Mouse (Mus musculus) intestine, embryonic 16.5 days (tissue): ENCODE data around the gene Olfr878. TPM values are rescaled to one million over a fixed set of nuclear protein-coding genes. Genes with fewer than 3 reads are reported as not detected.

ENCODE experiments used
- ATAC-seq: fragments of 200-750 bp; cut with Nextera tagmentation; 2 replicates; pipeline ENCODE4 v1.8.0; 2017; ENCODE audit warnings: moderate TSS enrichment, moderate library complexity
- H3K27ac ChIP-seq: fragments of 300-500 bp; sonication (generic); 2 replicates; pipeline ENCODE4 v1.5.1; 2014; ENCODE audit warnings: mild to moderate bottlenecking, low read length
- H3K27me3 ChIP-seq: fragments of 300-500 bp; sonication (generic); replicated peaks from 2 replicates; pipeline ENCODE4 v1.6.1; 2014; ENCODE audit warnings: low read length, control low read depth, mixed read lengths; ENCODE audit not compliant: control insufficient read depth, insufficient read depth
- H3K36me3 ChIP-seq: fragments of 300-500 bp; sonication (generic); 2 replicates; pipeline ENCODE4 v1.6.1; 2014; ENCODE audit warnings: low read length, control low read depth; ENCODE audit not compliant: control insufficient read depth, insufficient read depth
- H3K4me1 ChIP-seq: fragments of 300-500 bp; sonication (generic); 2 replicates; pipeline ENCODE4 v1.6.1; 2014; ENCODE audit warnings: low read length, control low read depth, mixed read lengths; ENCODE audit not compliant: control insufficient read depth, insufficient read depth
- H3K4me2 ChIP-seq: fragments of 300-500 bp; sonication (generic); 2 replicates; pipeline ENCODE4 v1.6.1; 2014; ENCODE audit warnings: low read depth, low read length, control low read depth
- H3K4me3 ChIP-seq: fragments of 300-500 bp; sonication (generic); 2 replicates; pipeline ENCODE4 v1.5.1; 2014; ENCODE audit warnings: mild to moderate bottlenecking, low read length
- H3K9ac ChIP-seq: fragments of 300-500 bp; sonication (generic); 2 replicates; pipeline ENCODE4 v1.6.1; 2014; ENCODE audit warnings: low read depth, low read length
- H3K9me3 ChIP-seq: fragments of 300-500 bp; sonication (generic); 2 replicates; pipeline ENCODE4 v1.6.1; 2016; ENCODE audit warnings: low read length, control low read depth; ENCODE audit not compliant: control insufficient read depth
- WGBS: fragments of 180-500 bp; shearing (Covaris S2); extraction: QIAGEN DNeasy Blood & Tissue Kit; methylation state at CpG from one replicate; pipeline ENCODE4 v1.1.7; 2014; 5-methylcytosine and 5-hydroxymethylcytosine counted together
- polyA plus RNA-seq: library from polyadenylated mRNA; unstranded; fragments of >200 nt; fragmentation: Nextera tagmentation; extraction: Ambion mirVana; gene quantifications from 2 replicates; pipeline ENCODE4 v1.2.1, GENCODE M21; 2015

The Olfr878 gene
- polyA plus RNA-seq, 1 experiment from 2014 or later: not detected

DNA sequence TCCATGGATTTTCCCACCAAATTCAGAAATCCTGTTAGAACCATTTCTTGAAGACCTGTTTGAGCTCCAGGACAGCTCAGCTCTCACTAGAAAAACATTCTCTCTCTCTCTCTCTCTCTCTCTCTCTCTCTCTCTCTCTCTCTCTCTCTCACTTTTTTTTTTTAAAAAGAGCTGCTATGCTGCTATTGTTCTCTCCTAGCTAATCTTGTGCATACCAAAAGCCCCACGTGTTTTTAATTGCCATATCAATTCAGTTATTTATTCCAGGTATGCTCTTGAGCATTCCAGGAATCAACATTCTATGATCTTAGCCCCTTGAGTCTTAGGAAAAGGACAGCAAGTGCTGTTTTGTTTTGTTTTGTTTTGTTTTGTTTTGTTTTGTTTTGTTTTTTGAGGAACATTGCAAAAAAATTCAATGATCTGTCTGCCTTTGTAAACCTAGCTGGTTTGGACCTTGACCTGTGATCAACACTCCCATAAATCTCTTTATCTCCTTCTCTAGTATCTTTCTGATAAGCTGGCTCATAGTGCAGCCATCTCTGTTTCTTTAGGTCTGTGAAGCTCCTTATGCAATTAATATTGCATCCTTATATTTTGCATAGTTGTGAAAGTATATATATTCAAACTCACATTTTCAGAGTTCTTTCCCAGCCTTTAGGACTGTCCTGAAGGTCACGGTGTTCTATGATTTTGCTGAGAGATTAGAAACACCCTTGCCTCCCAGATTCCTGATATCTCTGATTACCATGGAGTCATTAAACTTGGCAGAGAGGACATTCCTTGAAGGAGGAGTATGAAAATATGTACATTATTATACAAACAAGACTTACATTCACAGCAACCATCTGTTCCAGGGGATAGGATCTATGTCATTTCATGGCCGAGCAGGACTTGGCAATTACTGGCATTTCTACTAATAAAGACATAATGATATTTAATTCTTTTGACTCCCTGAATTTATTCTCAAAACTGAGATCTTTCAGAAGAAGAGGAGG, 8.7 kb downstream of the Olfr878 start:
- no peaks in the 10 kb centered on the region for H3K9me3 ChIP-seq
- peak; percentile 98 for ATAC-seq
- no peaks in the 10 kb centered on the region for H3K27me3 ChIP-seq
- no peak overlapping the region for H3K9ac ChIP-seq
- H3K36me3 ChIP-seq: no peaks in the 10 kb centered on the region
- H3K4me3 ChIP-seq: no peak overlapping the region
- H3K27ac ChIP-seq: no peak overlapping the region
- H3K4me2 ChIP-seq: no peak overlapping the region
- H3K4me1 ChIP-seq: no peaks in the 10 kb centered on the region
- WGBS: 51% methylated on average over 3 of the region's 3 CpGs

GRCm38 (mm10) chr9:37932519-37932918, 14.9 kb downstream of the Olfr878 start:
- WGBS: 5% methylated on average over 11 of the region's 11 CpGs
- Histone ChIP-seq H3K27ac (no peak overlapping the region), H3K9me3 (no peaks in the 10 kb centered on the region), H3K4me1 (no peaks in the 10 kb centered on the region), H3K4me2 (no peak overlapping the region), H3K4me3 (no peak overlapping the region), H3K36me3 (no peaks in the 10 kb centered on the region), H3K27me3 (no peaks in the 10 kb centered on the region), H3K9ac (no peak overlapping the region)
- ATAC-seq: peak; percentile 62

DNA sequence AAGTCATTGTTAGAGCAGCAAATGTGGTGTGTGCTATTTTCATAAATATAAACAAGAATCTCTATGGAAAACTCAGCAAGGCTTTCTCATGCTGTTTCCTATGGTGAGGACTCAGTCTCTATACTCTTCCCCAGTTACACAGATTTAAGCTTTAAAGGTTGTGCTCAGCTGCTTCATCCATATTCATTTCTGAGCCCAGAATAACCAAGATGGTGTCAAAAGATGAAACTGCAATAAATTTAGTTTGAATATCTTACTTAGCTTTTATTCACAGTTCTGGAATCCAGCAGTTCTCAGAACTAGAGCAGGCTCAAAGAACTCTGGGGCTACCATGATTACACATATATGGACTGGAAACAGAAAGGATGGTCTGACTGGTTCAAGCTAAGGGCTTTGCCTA, 16.5 kb downstream of the Olfr878 start:
- H3K27me3 ChIP-seq: no peaks in the 10 kb centered on the region
- H3K9me3 ChIP-seq: no peaks in the 10 kb centered on the region
- H3K4me1 ChIP-seq: no peaks in the 10 kb centered on the region
- no peak overlapping the region for H3K4me3 ChIP-seq
- no peak overlapping the region for H3K4me2 ChIP-seq
- ATAC-seq: no peak
- no peaks in the 10 kb centered on the region for H3K36me3 ChIP-seq
- no peak overlapping the region for H3K27ac ChIP-seq
- H3K9ac ChIP-seq: no peak overlapping the region

DNA sequence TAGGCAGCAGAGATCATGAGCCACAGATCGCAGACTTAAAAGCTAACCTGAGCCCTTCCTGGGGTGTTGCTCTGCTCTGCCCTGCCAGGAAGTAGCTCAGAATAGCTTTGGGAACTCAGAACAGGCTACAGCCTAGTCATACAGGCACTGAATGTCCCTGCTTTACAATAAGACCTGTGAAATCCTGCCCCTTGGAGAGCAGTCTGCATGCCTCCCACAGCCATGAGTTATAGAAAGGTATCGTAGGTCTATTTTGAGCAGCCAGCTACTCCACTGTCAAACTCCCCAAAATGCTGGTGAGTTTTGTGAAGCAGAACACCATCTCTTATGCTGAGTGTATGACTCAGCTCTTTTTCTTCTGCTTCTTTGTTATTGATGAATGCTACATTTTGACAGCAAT, 23.5 kb downstream of the Olfr878 start:
- H3K27ac ChIP-seq: no peak overlapping the region
- H3K4me3 ChIP-seq: no peak overlapping the region
- 93% methylated on average over 2 of the region's 2 CpGs for WGBS
- H3K36me3 ChIP-seq: no peaks in the 10 kb centered on the region
- H3K4me1 ChIP-seq: no peaks in the 10 kb centered on the region
- H3K4me2 ChIP-seq: no peak overlapping the region
- H3K9me3 ChIP-seq: no peaks in the 10 kb centered on the region
- no peak overlapping the region for H3K9ac ChIP-seq
- ATAC-seq: no peak
- H3K27me3 ChIP-seq: no peaks in the 10 kb centered on the region

Other genes with a start within 250 kb of the Olfr878 start
- not detected in 2 replicates for gene Panx3, start 248.6 kb upstream of the Olfr878 start, polyA plus RNA-seq
- gene Olfr160, start 201.6 kb upstream of the Olfr878 start, polyA plus RNA-seq: not detected in 2 replicates
- gene Olfr874, start 172.7 kb upstream of the Olfr878 start, polyA plus RNA-seq: not detected in 2 replicates
- gene Olfr875, start 146.0 kb upstream of the Olfr878 start, polyA plus RNA-seq: not detected in 2 replicates
- not detected in 2 replicates for gene Olfr876, start 114.8 kb upstream of the Olfr878 start, polyA plus RNA-seq
- not detected in 2 replicates for gene Olfr877, start 63.6 kb upstream of the Olfr878 start, polyA plus RNA-seq
- gene Olfr145, start 21.1 kb upstream of the Olfr878 start, polyA plus RNA-seq: not detected in 2 replicates
- not detected in 2 replicates for gene Olfr881, start 74.0 kb downstream of the Olfr878 start, polyA plus RNA-seq
- not detected in 2 replicates for gene Olfr883, start 108.0 kb downstream of the Olfr878 start, polyA plus RNA-seq
- not detected in 2 replicates for gene Olfr884, start 128.7 kb downstream of the Olfr878 start, polyA plus RNA-seq
- not detected in 2 replicates for gene Olfr885, start 143.5 kb downstream of the Olfr878 start, polyA plus RNA-seq
- not detected in 2 replicates for gene Olfr887, start 166.2 kb downstream of the Olfr878 start, polyA plus RNA-seq
- gene Olfr888, start 190.3 kb downstream of the Olfr878 start, polyA plus RNA-seq: not detected in 2 replicates
- 0.04 TPM in 2 replicates for gene Olfr889, start 197.4 kb downstream of the Olfr878 start, polyA plus RNA-seq
- gene Olfr890, start 224.7 kb downstream of the Olfr878 start, polyA plus RNA-seq: not detected in 2 replicates